Mouse (Mus musculus) ES-E14 (cell line): Measurements from ENCODE around the gene Pacrg.

Source experiments
- MAFK ChIP-seq: IDR thresholded peaks from 2 replicates; pipeline ENCODE4 v1.6.1; 2014; ENCODE audit warnings: mild to moderate bottlenecking, low read depth, low read length, inconsistent platforms; ENCODE audit not compliant: insufficient read depth
- ZC3H11A ChIP-seq: IDR thresholded peaks from 2 replicates; pipeline ENCODE4 v1.6.1; 2012; ENCODE audit warnings: low read depth, mild to moderate bottlenecking, inconsistent platforms, low read length, borderline replicate concordance
- ZNF384 ChIP-seq: IDR thresholded peaks from 2 replicates; pipeline ENCODE4 v1.6.1; 2012; ENCODE audit warnings: low read depth, low read length, inconsistent platforms

- no peak for TF ChIP-seq ZNF384
- no peak for TF ChIP-seq MAFK
- TF ChIP-seq ZC3H11A, result no peak
Measured at GRCm38 (mm10) chr17:10370660-10371130, 469.4 kb downstream of the Pacrg start.
